Mouse (Mus musculus) ES-E14 (cell line): ENCODE results near the gene Polk. TPM values are rescaled to one million over a fixed set of nuclear protein-coding genes. Genes with fewer than 3 reads are reported as not detected.

Experiments
- DNase-seq: peaks from one replicate; pipeline ENCODE4 v3.0.0-alpha.2; 2013; ENCODE audit warnings: low read depth, low spot score
- H3K27ac ChIP-seq: 2 replicates; pipeline ENCODE4 v1.5.1; 2012; ENCODE audit warnings: low read depth, mild to moderate bottlenecking, low read length, moderate library complexity, mixed read lengths; ENCODE audit not compliant: poor library complexity, insufficient read depth, severe bottlenecking
- H3K36me3 ChIP-seq: 2 replicates; pipeline ENCODE4 v1.6.1; 2012; ENCODE audit warnings: mild to moderate bottlenecking, low read length, moderate library complexity, mixed read lengths; ENCODE audit not compliant: control insufficient read depth, poor library complexity, insufficient read depth, severe bottlenecking
- H3K4me1 ChIP-seq, 2 experiments: fragments of 150-350 bp in 1 of 2; sonication (generic) in 1 of 2; 2 replicates each; pipeline ENCODE4 v1.6.1; 2012; ENCODE audit warnings: low read length in 2 of 2, mild to moderate bottlenecking in 1 of 2, mixed read lengths in 1 of 2; ENCODE audit not compliant: control insufficient read depth in 2 of 2, insufficient read depth in 2 of 2, poor library complexity in 1 of 2
- H3K4me3 ChIP-seq, 2 experiments: fragments of 150-350 bp in 1 of 2; sonication (generic) in 1 of 2; 2 replicates each; pipeline ENCODE4 v1.5.1; 2012; ENCODE audit warnings: low read length in 2 of 2, low read depth in 1 of 2, mild to moderate bottlenecking in 1 of 2, mixed read lengths in 1 of 2; ENCODE audit not compliant: insufficient read depth in 1 of 2, poor library complexity in 1 of 2, severe bottlenecking in 1 of 2
- H3K9ac ChIP-seq: 2 replicates; pipeline ENCODE4 v1.6.1; 2012; ENCODE audit warnings: low read depth, mild to moderate bottlenecking, low read length, mixed read lengths; ENCODE audit not compliant: poor library complexity, insufficient read depth, severe bottlenecking
- H3K9me3 ChIP-seq: fragments of 150-350 bp; sonication (generic); 2 replicates; pipeline ENCODE4 v1.6.1; 2012; ENCODE audit warnings: low read depth, mild to moderate bottlenecking, low read length; ENCODE audit not compliant: control insufficient read depth, insufficient read depth
- CHD2 ChIP-seq: IDR thresholded peaks from 2 replicates; pipeline ENCODE4 v1.6.1; 2014; ENCODE audit warnings: mild to moderate bottlenecking, low read depth, low read length, inconsistent platforms
- HCFC1 ChIP-seq: IDR thresholded peaks from 2 replicates; pipeline ENCODE4 v1.6.1; 2012; ENCODE audit warnings: low read length, inconsistent platforms, borderline replicate concordance; ENCODE audit not compliant: insufficient read depth
- MAFK ChIP-seq: IDR thresholded peaks from 2 replicates; pipeline ENCODE4 v1.6.1; 2014; ENCODE audit warnings: mild to moderate bottlenecking, low read depth, low read length, inconsistent platforms; ENCODE audit not compliant: insufficient read depth
- ZC3H11A ChIP-seq: IDR thresholded peaks from 2 replicates; pipeline ENCODE4 v1.6.1; 2012; ENCODE audit warnings: low read depth, mild to moderate bottlenecking, inconsistent platforms, low read length, borderline replicate concordance
- ZNF384 ChIP-seq: IDR thresholded peaks from 2 replicates; pipeline ENCODE4 v1.6.1; 2012; ENCODE audit warnings: low read depth, low read length, inconsistent platforms
- in situ Hi-C, 2 experiments: fragments of 600-800 bp; cut with MboI; formaldehyde crosslinking; loops; one replicate each; pipeline ENCODE4 v1.15.1; 2025; ENCODE audit warnings: low sequenced_read_pairs in 2 of 2, inconsistent platforms in 1 of 2; ENCODE audit not compliant: unreplicated experiment in 2 of 2
- total RNA-seq: library from RNA; depleted of rRNA; stranded (reverse); fragments of 300-350 nt; gene quantifications from 2 replicates; pipeline ENCODE4 v1.2.3, GENCODE M21; 2012; rRNA removed

Gene Polk
- 23.7 and 26.3 TPM in 2 replicates for total RNA-seq

DNA sequence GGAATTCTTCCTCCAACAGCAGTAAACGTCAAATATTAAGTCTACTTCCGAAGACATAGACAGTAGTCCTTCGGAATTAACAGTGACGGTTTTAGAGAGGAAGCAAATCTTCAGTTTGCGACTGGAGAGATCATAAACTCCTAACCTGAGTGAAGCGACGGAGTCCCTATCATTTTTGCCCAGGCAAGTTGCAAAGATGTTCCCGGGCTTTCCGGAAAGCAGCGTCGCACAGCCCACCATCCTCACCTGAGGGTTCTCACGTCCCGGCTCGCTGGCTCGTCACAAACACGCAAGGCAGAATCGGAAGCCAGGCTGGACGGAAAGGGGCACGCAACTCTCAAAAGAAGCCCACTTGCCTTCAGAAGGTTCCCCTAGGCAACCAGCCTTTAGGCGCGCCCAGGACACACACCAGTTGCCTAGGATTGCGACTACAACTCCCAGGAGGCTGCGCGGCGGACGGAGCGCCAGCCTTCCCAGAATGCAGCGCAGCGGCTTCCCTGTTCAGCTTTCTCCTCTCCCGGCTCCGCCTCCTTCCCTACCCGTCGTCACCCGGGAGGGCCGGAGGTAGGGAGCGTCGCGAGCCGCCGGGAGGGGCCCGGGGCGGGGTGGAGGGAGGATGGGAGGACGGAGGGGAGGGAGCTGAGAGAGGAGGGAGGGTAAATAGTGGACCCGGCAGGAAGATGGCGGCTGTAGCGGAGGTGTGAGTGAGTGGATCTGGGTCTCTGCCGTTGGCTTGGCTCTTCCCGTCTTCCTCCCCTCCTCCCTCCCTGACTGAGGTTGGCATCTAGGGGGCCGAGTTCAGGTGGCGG lies at the start of gene Polk, which contains the start of gene Col4a3bp:
TSS of gene Polk (minus strand) at position 499 of the 809 bp plus-strand sequence.
TSS of gene Col4a3bp (plus strand) at position 538 of the 809 bp plus-strand sequence.
- TF ChIP-seq HCFC1: peak; percentile 93
- no peak for TF ChIP-seq ZC3H11A
- peak within 1 kb of the TSS; percentile 1; the same call in 1 of the 2 replicates for H3K27ac ChIP-seq
- peak; percentile 94 for DNase-seq
- H3K9ac ChIP-seq: peak within 1 kb of the TSS; percentile 80
- no peaks in the 10 kb centered on the region for H3K9me3 ChIP-seq
- peaks cover 0 to 6% of the 10 kb centered on the region in 2 experiments; a peak in 1 of 4 replicates for H3K4me1 ChIP-seq
- H3K4me3 ChIP-seq: peak within 1 kb of the TSS; percentile 78 to 94
- no peaks in the 10 kb centered on the region for H3K36me3 ChIP-seq
- in situ Hi-C loops: no loop called here

- no peaks in the 10 kb centered on the region for H3K9me3 ChIP-seq
- DNase-seq: no peak
- H3K36me3 ChIP-seq: no peaks in the 10 kb centered on the region
- in situ Hi-C loops: no loop called here
- no peaks in the 10 kb centered on the region for H3K4me1 ChIP-seq
- no peak overlapping the region for H3K27ac ChIP-seq
- no peak overlapping the region for H3K4me3 ChIP-seq
- TF ChIP-seq CHD2 (no peak), ZC3H11A (no peak), MAFK (no peak), ZNF384 (no peak), HCFC1 (no peak)
- H3K9ac ChIP-seq: no peak overlapping the region
Observed at GRCm38 (mm10) chr13:96588642-96589041, 46.3 kb upstream of the Polk start.

DNA sequence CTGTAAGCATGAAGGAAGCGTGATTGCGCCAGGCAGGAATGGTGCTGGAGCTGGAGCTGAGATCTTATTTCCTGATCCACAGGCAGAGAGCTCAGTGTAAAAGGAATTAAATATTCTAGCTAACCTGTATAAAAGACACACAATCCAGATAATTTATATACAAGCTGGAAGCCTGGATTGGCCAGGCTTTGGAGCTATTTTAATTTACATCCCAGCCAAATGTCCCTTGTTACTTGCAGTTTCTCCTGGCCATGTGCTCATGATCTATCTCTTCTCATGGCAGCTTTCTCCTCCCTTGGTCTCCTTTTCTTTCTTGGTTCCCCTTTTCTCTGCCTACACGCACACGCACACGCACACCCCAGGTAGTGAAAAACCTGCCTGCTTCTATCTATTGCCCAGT lies 44.2 kb upstream of the Polk start:
- Histone ChIP-seq H3K27ac (no peak overlapping the region), H3K4me3 (no peak overlapping the region), H3K4me1 (no peaks in the 10 kb centered on the region), H3K9me3 (no peaks in the 10 kb centered on the region), H3K9ac (no peak overlapping the region), H3K36me3 (no peaks in the 10 kb centered on the region)
- in situ Hi-C loops: no loop called here
- DNase-seq: no peak
- TF ChIP-seq ZC3H11A (no peak), CHD2 (no peak), MAFK (no peak), HCFC1 (no peak), ZNF384 (no peak)

DNA sequence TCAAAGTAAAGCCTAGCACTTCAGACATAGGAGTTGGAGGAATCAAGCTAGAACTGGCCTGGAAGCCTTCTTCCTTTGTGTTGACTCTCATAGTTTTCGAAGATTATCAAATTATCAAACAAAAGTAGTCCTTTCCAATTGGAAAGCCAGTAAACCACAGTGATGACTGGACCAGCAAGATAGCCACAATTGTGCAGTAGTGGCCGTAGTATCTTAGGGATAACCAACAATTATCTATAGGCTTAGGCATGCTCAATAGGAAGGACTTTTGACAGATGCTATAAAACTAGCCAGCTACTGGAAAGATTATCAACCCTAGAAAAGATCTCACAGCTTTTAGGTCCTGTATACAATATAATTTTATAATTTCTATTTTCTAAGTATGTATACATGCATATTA lies 41.8 kb upstream of the Polk start:
- Histone ChIP-seq H3K9ac (no peak overlapping the region), H3K4me1 (no peaks in the 10 kb centered on the region), H3K27ac (no peak overlapping the region), H3K9me3 (no peaks in the 10 kb centered on the region), H3K36me3 (no peaks in the 10 kb centered on the region), H3K4me3 (no peak overlapping the region)
- TF ChIP-seq ZC3H11A: no peak
- TF ChIP-seq ZNF384: no peak
- no peak for TF ChIP-seq HCFC1
- no peak for TF ChIP-seq CHD2
- TF ChIP-seq MAFK: no peak
- in situ Hi-C loops: no loop called here
- no peak for DNase-seq

GRCm38 (mm10) chr13:96579979-96580378 lies 37.6 kb upstream of the Polk start:
- DNase-seq: no peak
- no peaks in the 10 kb centered on the region for H3K36me3 ChIP-seq
- in situ Hi-C loops: no loop called here
- no peak overlapping the region for H3K4me3 ChIP-seq
- no peak overlapping the region for H3K9ac ChIP-seq
- H3K27ac ChIP-seq: no peak overlapping the region
- H3K9me3 ChIP-seq: no peaks in the 10 kb centered on the region
- H3K4me1 ChIP-seq: no peaks in the 10 kb centered on the region
- TF ChIP-seq CHD2: no peak
